In the genomic region with DNA sequence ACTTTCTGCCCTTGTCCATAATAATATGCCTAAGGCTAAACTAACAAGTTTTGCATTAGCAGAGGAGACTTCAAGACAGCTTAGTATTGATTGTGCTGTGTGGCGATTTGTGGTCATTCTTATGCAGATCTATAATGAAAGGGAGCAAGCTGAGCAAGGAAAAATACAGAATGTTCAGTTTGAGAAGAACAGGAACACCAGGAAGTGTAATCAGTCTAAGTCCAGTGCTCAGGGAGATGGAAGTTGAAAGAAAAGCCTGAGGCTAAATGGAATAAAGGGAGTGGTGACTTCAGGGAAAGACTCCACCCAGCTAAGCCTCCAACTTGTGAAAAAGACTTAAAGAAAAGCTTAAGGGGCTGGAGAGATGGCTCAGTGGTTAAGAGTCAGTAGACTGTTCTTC, we compare ENCODE assay signal across 33 mouse cellular contexts.
"Had no signal": no experiment of that assay in that cellular context is flagged by ENCODE, and none has a peak within 500 bp of the region (broad histone marks: within the 10 kb centered on the region; RNA-seq: fewer than 3 reads in every experiment).

No protein-coding gene starts in this region.

- ATAC-seq: hindbrain, embryonic 16.5 days; hindbrain, postnatal 0 days; inflammation-experienced regulatory T-cells, adult 6 months; intestine, embryonic 15.5 days; intestine, embryonic 16.5 days; intestine, postnatal 0 days had no signal

- H3K9ac ChIP-seq: heart, embryonic 13.5 days; heart, embryonic 15.5 days; hindbrain, embryonic 12.5 days; hindbrain, embryonic 13.5 days; hindbrain, embryonic 14.5 days; hindbrain, embryonic 15.5 days; intestine, embryonic 15.5 days; kidney, embryonic 15.5 days had no signal

- H3K4me3 ChIP-seq: heart, embryonic 13.5 days; heart, embryonic 15.5 days; hindbrain, embryonic 10.5 days; hindbrain, embryonic 12.5 days; hindbrain, embryonic 13.5 days; hindbrain, embryonic 15.5 days; intestine, embryonic 15.5 days; kidney, embryonic 15.5 days; layer of hippocampus, adult 2 months; left cerebral cortex, adult 2 months had no signal

- H3K36me3 ChIP-seq: heart, embryonic 13.5 days; heart, embryonic 15.5 days; hindbrain, embryonic 10.5 days; hindbrain, embryonic 12.5 days; hindbrain, embryonic 13.5 days; hindbrain, embryonic 15.5 days; intestine, embryonic 15.5 days; kidney, embryonic 15.5 days had no signal

- H3K27me3 ChIP-seq: heart, embryonic 13.5 days; heart, embryonic 15.5 days; hindbrain, embryonic 12.5 days; hindbrain, embryonic 13.5 days; hindbrain, embryonic 15.5 days; intestine, embryonic 15.5 days; kidney, embryonic 15.5 days had no signal

- DNase-seq: heart, postnatal 10 days; heart, postnatal 14 days; heart, postnatal 36 days; heart, postnatal 4 days; kidney, adult 11 months; kidney, adult 18-20 months; kidney, adult 2 months; kidney, adult 8-10 months; kidney, adult 9 months; kidney, postnatal 10 days; kidney, postnatal 14 days; kidney, postnatal 25 days; kidney, postnatal 36 days; kidney, postnatal 4 days; layer of hippocampus, adult 9-11 months; layer of hippocampus, postnatal 36 days had no signal

- H3K27ac ChIP-seq: heart, embryonic 13.5 days; heart, embryonic 15.5 days; hindbrain, embryonic 10.5 days; hindbrain, embryonic 12.5 days; hindbrain, embryonic 13.5 days; hindbrain, embryonic 14.5 days; hindbrain, embryonic 15.5 days; hindbrain, postnatal 0 days; intestine, embryonic 15.5 days; kidney, embryonic 15.5 days; kidney, postnatal 0 days; layer of hippocampus, adult 2 months; left cerebral cortex, adult 2 months had no signal

- H3K9me3 ChIP-seq: heart, embryonic 15.5 days; hindbrain, embryonic 10.5 days; hindbrain, embryonic 12.5 days; hindbrain, embryonic 13.5 days; hindbrain, embryonic 15.5 days; intestine, embryonic 15.5 days; kidney, embryonic 15.5 days had no signal

- H3K4me1 ChIP-seq: heart, embryonic 13.5 days; heart, embryonic 15.5 days; hindbrain, embryonic 10.5 days; hindbrain, embryonic 12.5 days; hindbrain, embryonic 13.5 days; hindbrain, embryonic 15.5 days; intestine, embryonic 15.5 days; kidney, embryonic 15.5 days had no signal
